Mouse (Mus musculus) forebrain, embryonic 13.5 days (tissue): ENCODE results near the gene Arhgap19. TPM values are rescaled to one million over a fixed set of nuclear protein-coding genes. Genes with fewer than 3 reads are reported as not detected.
"Not testable (repeated sequence)": the region's sequence is repeated elsewhere in the genome, so short reads cannot be mapped to it uniquely, and the experiment has no call there.

Experiments
- ATAC-seq: fragments of 200-750 bp; cut with Nextera tagmentation; 2 replicates; pipeline ENCODE4 v1.8.0; 2017
- H3K27ac ChIP-seq: fragments of 300-500 bp; sonication (generic); 2 replicates; pipeline ENCODE4 v1.5.1; 2015; ENCODE audit warnings: inconsistent platforms, mild to moderate bottlenecking, moderate library complexity
- H3K27me3 ChIP-seq: fragments of 300-500 bp; sonication (generic); 2 replicates; pipeline ENCODE4 v1.6.1; 2015; ENCODE audit warnings: mild to moderate bottlenecking, inconsistent platforms
- H3K36me3 ChIP-seq: fragments of 300-500 bp; sonication (generic); 2 replicates; pipeline ENCODE4 v1.6.1; 2015; ENCODE audit warnings: mild to moderate bottlenecking, inconsistent platforms; ENCODE audit not compliant: poor library complexity, severe bottlenecking
- H3K4me1 ChIP-seq: fragments of 300-500 bp; sonication (generic); 2 replicates; pipeline ENCODE4 v1.6.1; 2015; ENCODE audit warnings: inconsistent platforms
- H3K4me2 ChIP-seq: fragments of 300-500 bp; sonication (generic); 2 replicates; pipeline ENCODE4 v1.6.1; 2015; ENCODE audit warnings: inconsistent platforms, mild to moderate bottlenecking, moderate library complexity
- H3K4me3 ChIP-seq: fragments of 300-500 bp; sonication (generic); 2 replicates; pipeline ENCODE4 v1.5.1; 2015; ENCODE audit warnings: mild to moderate bottlenecking, inconsistent platforms
- H3K9ac ChIP-seq: fragments of 300-500 bp; sonication (generic); 2 replicates; pipeline ENCODE4 v1.6.1; 2015; ENCODE audit warnings: mild to moderate bottlenecking, inconsistent platforms
- H3K9me3 ChIP-seq: fragments of 300-500 bp; sonication (generic); replicated peaks from 2 replicates; pipeline ENCODE4 v1.6.1; 2016; ENCODE audit warnings: inconsistent platforms
- WGBS: fragments of 180-500 bp; shearing (Covaris S2); methylation state at CpG from one replicate; pipeline ENCODE4 v1.1.7; 2015; 5-methylcytosine and 5-hydroxymethylcytosine counted together
- polyA plus RNA-seq: library from polyadenylated mRNA; unstranded; fragments of >200 nt; fragmentation: Nextera tagmentation; extraction: Ambion mirVana; gene quantifications from 2 replicates; pipeline ENCODE4 v1.2.1, GENCODE M21; 2015

The Arhgap19 gene
- polyA plus RNA-seq: 20.4 and 21.5 TPM in 2 replicates

GRCm38 (mm10) chr19:41801742-41802369, at the start of gene Arhgap19:
Arhgap19 (minus strand) TSS chr19:41802047.
- Histone ChIP-seq H3K4me2 (peak within 1 kb of the TSS; percentile 77), H3K27me3 (0 out of 2 replicates have a peak, but pooled peaks cover 2% of the 10 kb centered on the region), H3K4me3 (peak within 1 kb of the TSS; percentile 94), H3K36me3 (no peaks in the 10 kb centered on the region), H3K9me3 (peaks cover 6% of the 10 kb centered on the region), H3K4me1 (peaks cover 17% of the 10 kb centered on the region), H3K27ac (peak within 1 kb of the TSS; percentile 33; the same call in 1 of the 2 replicates), H3K9ac (peak within 1 kb of the TSS; percentile 90)
- peak; percentile 100 for ATAC-seq
- WGBS: under 1% methylated on average over 43 of the region's 48 CpGs

GRCm38 (mm10) chr19:41850719-41851543, 49.1 kb upstream of the Arhgap19 start:
- H3K4me1 ChIP-seq: peaks cover 35% of the 10 kb centered on the region
- no peak for ATAC-seq
- no peaks in the 10 kb centered on the region for H3K36me3 ChIP-seq
- peak overlapping the region; percentile 92 for H3K27ac ChIP-seq
- H3K4me3 ChIP-seq: 0 out of 2 replicates have a peak overlapping the region, but pooled peaks have one; percentile 7
- H3K9me3 ChIP-seq: no peaks in the 10 kb centered on the region; the same call in 1 of the 2 replicates
- peak overlapping the region; percentile 47 for H3K4me2 ChIP-seq
- 10% methylated on average over 14 of the region's 14 CpGs for WGBS
- no peaks in the 10 kb centered on the region for H3K27me3 ChIP-seq
- H3K9ac ChIP-seq: peak overlapping the region; percentile 50

- WGBS: 5% methylated on average over 6 of the region's 6 CpGs
- ATAC-seq: no peak
- Histone ChIP-seq H3K27ac (peak overlapping the region; percentile 92), H3K4me3 (no peak overlapping the region), H3K27me3 (no peaks in the 10 kb centered on the region), H3K9me3 (no peaks in the 10 kb centered on the region; the same call in 1 of the 2 replicates), H3K4me2 (peak overlapping the region; percentile 47), H3K36me3 (no peaks in the 10 kb centered on the region), H3K9ac (no peak overlapping the region), H3K4me1 (peaks cover 42% of the 10 kb centered on the region)
Observed at GRCm38 (mm10) chr19:41850021-41850718, 48.3 kb upstream of the Arhgap19 start.

DNA sequence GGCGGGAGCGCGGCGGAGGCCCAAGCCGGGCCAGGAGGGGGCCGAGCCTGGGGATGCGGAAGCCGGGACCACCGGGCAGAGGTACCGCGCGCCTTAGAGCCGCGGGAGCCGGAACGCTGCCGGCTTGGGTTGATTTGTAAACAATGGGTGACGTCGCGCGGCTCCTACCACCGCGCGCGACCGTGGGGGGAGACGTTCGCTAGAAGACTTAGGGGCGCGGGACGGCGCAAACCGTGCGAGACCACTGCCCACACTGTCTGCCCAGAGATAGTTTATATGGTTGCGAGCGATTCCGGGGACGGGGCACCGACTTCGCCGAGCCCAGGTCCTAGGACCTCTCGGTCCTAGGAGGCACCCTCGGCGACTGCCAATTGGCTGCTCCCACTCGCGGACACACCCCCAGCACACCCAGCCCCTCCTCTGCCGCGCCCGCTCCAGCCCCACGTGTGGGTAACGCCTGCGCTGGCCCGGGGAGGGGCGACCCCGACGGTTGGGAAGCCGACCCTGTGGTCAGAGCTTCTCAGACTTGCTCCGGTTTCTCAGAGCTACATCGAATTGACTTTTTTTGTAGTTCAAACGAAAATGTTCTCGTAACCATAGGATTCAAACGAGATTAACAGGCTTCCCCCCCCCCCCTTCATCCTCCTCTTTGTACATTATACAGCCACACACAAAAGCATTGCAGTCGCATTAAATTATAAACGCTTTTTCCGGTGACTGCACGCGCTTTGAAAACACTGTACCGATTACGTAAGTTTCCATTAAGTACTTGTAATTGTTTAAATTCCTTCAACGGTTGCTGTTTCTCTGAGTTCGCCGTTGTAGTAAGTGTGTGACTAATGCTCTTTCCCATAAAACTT, 46.4 kb upstream of the Arhgap19 start, which contains the start of gene Frat2:
Gene Frat2 (minus strand): TSS at position 141 of the 860 bp plus-strand sequence.
- peak within 1 kb of the TSS; percentile 93 for H3K27ac ChIP-seq
- no peaks in the 10 kb centered on the region for H3K36me3 ChIP-seq
- no peaks in the 10 kb centered on the region for H3K27me3 ChIP-seq
- H3K4me3 ChIP-seq: peak within 1 kb of the TSS; percentile 90
- H3K4me1 ChIP-seq: peaks cover 44% of the 10 kb centered on the region
- peak within 1 kb of the TSS; percentile 94 for H3K9ac ChIP-seq
- WGBS: under 1% methylated on average over 70 of the region's 72 CpGs
- peak within 1 kb of the TSS; percentile 95 for H3K4me2 ChIP-seq
- no peaks in the 10 kb centered on the region; the same call in 1 of the 2 replicates for H3K9me3 ChIP-seq
- peak; percentile 96 for ATAC-seq

- Histone ChIP-seq H3K9ac (peak overlapping the region; percentile 94), H3K4me1 (peaks cover 44% of the 10 kb centered on the region), H3K4me2 (peak overlapping the region; percentile 95), H3K4me3 (peak overlapping the region; percentile 90), H3K27ac (peak overlapping the region; percentile 93)
- not testable (repeated sequence) for H3K36me3 ChIP-seq, H3K9me3 ChIP-seq, H3K27me3 ChIP-seq
- peak; percentile 61 for ATAC-seq
- WGBS: under 1% methylated on average over 41 of the region's 53 CpGs
Observed at GRCm38 (mm10) chr19:41847614-41847991, 45.8 kb upstream of the Arhgap19 start.

DNA sequence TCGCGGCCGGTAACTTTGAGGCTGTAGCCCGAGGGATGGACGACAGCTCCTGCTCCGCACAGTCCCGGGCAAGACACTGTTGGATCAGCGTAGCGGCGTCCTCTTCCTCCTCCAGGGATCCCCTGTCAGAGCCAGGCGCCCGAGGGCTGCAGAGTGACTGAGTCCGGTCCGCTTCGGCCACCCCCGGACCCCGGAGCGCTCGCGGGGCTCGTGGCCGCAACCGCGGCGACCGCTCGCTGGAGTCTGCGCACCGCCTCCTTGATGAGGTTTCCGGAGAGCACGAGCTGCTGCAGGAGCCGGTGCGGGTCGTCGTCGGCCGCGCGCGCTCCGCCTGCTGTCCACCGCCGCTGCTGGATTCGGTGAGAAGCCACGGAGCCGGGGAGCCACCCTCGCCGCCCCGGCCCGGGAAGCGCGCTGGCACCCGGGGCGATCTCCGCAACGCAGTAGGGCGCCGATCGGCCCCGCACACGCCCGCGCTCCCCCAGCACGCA, 45.3 kb upstream of the Arhgap19 start:
- Histone ChIP-seq H3K9me3 (no peaks in the 10 kb centered on the region), H3K4me3 (peak overlapping the region; percentile 90), H3K9ac (peak overlapping the region; percentile 94), H3K27me3 (no peaks in the 10 kb centered on the region), H3K27ac (peak overlapping the region; percentile 93), H3K36me3 (no peaks in the 10 kb centered on the region), H3K4me1 (peaks cover 44% of the 10 kb centered on the region), H3K4me2 (peak overlapping the region; percentile 95)
- ATAC-seq: peak; percentile 3; the same call in 1 of the 2 replicates
- under 1% methylated on average over 64 of the region's 64 CpGs for WGBS

GRCm38 (mm10) chr19:41846366-41847090, 44.7 kb upstream of the Arhgap19 start:
- Histone ChIP-seq H3K9ac (peak overlapping the region; percentile 94), H3K36me3 (no peaks in the 10 kb centered on the region), H3K4me1 (peaks cover 40% of the 10 kb centered on the region), H3K9me3 (no peaks in the 10 kb centered on the region), H3K4me3 (peak overlapping the region; percentile 90), H3K27ac (peak overlapping the region; percentile 93; the same call in 1 of the 2 replicates), H3K4me2 (peak overlapping the region; percentile 95), H3K27me3 (no peaks in the 10 kb centered on the region)
- no peak for ATAC-seq
- WGBS: 8% methylated on average over 21 of the region's 21 CpGs

DNA sequence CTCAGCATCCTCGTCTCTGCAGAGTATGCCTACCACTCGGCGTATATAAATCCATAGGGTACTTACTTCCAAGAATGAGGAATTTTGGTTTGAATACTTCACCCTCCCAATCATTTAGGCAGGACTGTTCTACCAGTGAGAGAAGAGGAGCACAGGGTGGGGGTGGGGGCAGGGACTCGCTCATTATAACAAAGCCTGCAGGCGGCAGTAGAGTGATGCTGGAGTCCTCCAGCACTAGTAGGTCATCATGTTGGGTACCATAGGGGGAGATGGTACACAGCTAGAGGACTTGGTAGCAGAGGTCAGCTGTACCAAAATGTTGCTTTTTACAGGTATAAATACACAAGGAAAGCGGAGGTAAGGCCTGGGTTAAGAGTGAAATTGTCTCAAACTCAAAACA, 42.5 kb upstream of the Arhgap19 start:
- Histone ChIP-seq H3K4me3 (no peak overlapping the region), H3K9ac (no peak overlapping the region), H3K36me3 (no peaks in the 10 kb centered on the region), H3K4me1 (peaks cover 18% of the 10 kb centered on the region), H3K27ac (no peak overlapping the region), H3K27me3 (no peaks in the 10 kb centered on the region), H3K9me3 (no peaks in the 10 kb centered on the region), H3K4me2 (no peak overlapping the region)
- 82% methylated on average over 6 of the region's 6 CpGs for WGBS
- ATAC-seq: no peak

- 87% methylated on average over 4 of the region's 4 CpGs for WGBS
- H3K27me3 ChIP-seq: no peaks in the 10 kb centered on the region
- no peak for ATAC-seq
- H3K4me3 ChIP-seq: no peak overlapping the region
- no peak overlapping the region for H3K27ac ChIP-seq
- no peak overlapping the region for H3K4me2 ChIP-seq
- H3K36me3 ChIP-seq: no peaks in the 10 kb centered on the region
- H3K9me3 ChIP-seq: no peaks in the 10 kb centered on the region
- H3K4me1 ChIP-seq: peaks cover 18% of the 10 kb centered on the region
- H3K9ac ChIP-seq: no peak overlapping the region
Observed at GRCm38 (mm10) chr19:41842706-41843105, 40.9 kb upstream of the Arhgap19 start.

DNA sequence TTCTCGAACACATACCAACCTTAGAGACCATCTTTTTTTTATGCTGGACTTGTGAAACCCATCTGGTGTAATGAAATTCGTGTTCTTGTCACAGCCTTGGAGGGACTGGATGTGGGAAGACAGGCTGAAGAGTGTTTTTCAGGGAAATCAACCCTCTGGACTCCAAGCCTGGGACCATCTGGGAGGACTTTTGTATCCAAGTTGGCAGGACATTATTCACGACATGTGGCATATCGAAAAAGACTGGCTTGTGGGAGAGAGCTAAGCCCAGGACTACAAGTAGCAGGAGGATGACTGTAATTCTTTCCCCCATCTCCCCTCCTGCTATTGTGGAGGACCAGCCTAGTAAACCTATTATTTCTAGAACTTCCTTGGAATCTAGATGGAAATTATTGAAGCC, 40.3 kb upstream of the Arhgap19 start:
- 80% methylated on average over 4 of the region's 4 CpGs for WGBS
- Histone ChIP-seq H3K36me3 (no peaks in the 10 kb centered on the region), H3K27me3 (no peaks in the 10 kb centered on the region), H3K9me3 (no peaks in the 10 kb centered on the region), H3K4me3 (no peak overlapping the region), H3K9ac (no peak overlapping the region), H3K4me1 (peaks cover 19% of the 10 kb centered on the region), H3K27ac (no peak overlapping the region), H3K4me2 (no peak overlapping the region)
- no peak for ATAC-seq
